Mouse (Mus musculus): ENCODE data around the gene Srl. TPM values are rescaled to one million over a fixed set of nuclear protein-coding genes. Genes with fewer than 3 reads are reported as not detected.
"Not testable (repeated sequence)": the region's sequence is repeated elsewhere in the genome, so short reads cannot be mapped to it uniquely, and the experiment has no call there.

Gene Srl
- 16.1 and 16.3 TPM in 2 replicates for total RNA-seq (2014; fragmentation: Nextera tagmentation)
- 8.2 and 29.9 TPM in 2 replicates for total RNA-seq (2017)

- peak; percentile 94 for ATAC-seq (replicated peaks; ENCODE audit: poor library complexity, severe bottlenecking)
These were observed at the start of gene Srl for GRCm38 (mm10) chr16:4541501-4542198. Gene Srl, minus strand, starts transcription at chr16:4541816.

GRCm38 (mm10) chr16:4590236-4590635 is 48.6 kb upstream of the Srl start:
- no peak for ATAC-seq (replicated peaks; ENCODE audit: poor library complexity, severe bottlenecking)

- ATAC-seq (replicated peaks; ENCODE audit: poor library complexity, severe bottlenecking): no peak
These were observed 46.0 kb upstream of the Srl start for GRCm38 (mm10) chr16:4587516-4588210.

DNA sequence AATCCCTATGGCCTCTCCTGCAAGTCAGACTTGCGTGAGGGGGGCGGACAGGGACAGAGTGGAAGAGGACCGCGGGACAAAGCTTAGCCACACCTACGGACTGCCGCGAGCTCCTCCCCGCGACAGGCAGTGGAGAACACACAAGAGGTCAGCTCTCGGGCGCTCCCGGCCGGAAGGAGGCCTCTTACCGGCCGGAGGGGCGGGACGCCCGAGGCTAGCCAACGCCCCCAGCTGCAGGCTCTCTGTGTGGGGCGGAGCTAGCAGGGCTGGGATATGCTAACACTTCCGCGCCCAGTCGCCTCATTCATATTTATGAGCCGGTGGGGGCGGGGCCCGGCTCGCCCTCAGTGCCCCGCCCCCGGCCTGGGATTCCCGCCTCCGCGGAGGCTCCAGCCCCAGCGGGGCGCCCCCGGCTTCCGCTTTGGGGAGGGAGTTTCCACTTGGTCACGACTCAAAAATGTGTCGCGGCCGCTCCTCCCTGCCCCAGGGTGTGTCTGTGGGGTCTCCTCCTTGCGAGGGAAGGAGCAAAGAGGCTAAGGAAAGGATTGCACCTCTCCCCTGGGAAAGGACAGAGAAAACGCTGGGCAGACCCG is 45.0 kb upstream of the Srl start:
- peak; percentile 95 for ATAC-seq (replicated peaks; ENCODE audit: poor library complexity, severe bottlenecking)

- peak; percentile 2; the same call in 1 of the 2 replicates for ATAC-seq (replicated peaks; ENCODE audit: poor library complexity, severe bottlenecking)
These were observed 44.3 kb upstream of the Srl start for GRCm38 (mm10) chr16:4585642-4586530.

GRCm38 (mm10) chr16:4584438-4584837 is 42.8 kb upstream of the Srl start:
- no peak for ATAC-seq (replicated peaks; ENCODE audit: poor library complexity, severe bottlenecking)

DNA sequence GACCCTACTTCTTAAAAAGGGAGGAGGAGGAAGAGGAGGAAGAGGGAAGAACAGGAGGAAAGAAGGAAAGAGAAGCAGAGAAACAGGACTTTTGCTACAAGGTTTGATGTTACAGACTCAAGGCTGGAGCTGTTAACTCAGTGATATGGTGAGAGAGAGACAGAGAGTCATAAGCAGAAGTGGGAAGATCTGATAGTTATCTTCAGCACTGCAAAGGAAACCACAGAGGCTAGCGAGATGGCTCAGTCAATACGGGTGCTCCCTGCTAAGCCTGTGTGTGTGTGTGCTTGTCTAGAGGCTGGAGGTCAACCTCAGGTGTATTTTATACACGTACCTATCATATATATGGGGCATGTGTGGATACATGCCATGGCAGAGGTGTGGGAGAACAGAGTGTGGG is 42.2 kb upstream of the Srl start:
- ATAC-seq (replicated peaks; ENCODE audit: poor library complexity, severe bottlenecking): peak; percentile 40

DNA sequence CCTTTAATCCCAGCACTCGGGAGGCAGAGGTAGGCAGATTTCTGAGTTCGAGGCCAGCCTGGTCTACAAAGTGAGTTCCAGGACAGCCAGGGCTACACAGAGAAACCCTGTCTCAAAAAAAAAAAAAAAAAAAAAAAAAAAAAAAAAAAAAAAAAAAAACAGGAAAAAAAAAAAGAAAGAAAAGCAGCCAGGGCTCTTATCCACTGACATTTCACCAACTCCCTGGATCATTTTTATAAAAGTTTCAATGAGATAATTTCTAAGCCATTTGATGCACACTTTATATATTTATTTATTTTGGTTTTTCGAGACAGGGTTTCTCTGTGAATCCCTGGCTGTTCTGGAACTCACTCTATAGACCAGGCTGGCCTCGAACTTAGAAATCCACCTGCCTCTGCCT is 39.6 kb upstream of the Srl start:
- ATAC-seq (replicated peaks; ENCODE audit: poor library complexity, severe bottlenecking): not testable (repeated sequence)

GRCm38 (mm10) chr16:4578630-4579029 is 37.0 kb upstream of the Srl start:
- ATAC-seq (replicated peaks; ENCODE audit: poor library complexity, severe bottlenecking): peak; percentile 56

DNA sequence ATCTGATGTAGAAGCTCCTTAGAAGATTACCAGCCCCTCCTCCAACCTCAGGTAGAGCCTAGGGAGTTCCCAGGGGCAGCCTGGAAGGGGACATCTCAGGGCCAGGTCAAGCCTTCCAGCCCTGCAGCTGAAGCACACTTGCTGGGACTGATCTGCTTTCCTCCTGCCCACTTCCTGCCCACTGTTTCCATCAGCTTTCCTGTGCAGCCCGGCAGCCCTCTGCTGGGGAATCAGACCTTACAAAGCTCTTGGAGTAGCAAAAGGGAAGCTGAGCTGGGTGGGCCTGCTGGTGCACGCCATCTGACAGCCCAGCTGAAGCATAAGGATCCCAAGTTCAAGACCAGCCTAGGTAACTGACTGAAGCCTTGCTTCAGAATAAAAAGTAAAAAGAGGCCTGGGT is 35.3 kb upstream of the Srl start:
- peak; percentile 89 for ATAC-seq (replicated peaks; ENCODE audit: poor library complexity, severe bottlenecking)

GRCm38 (mm10) chr16:4576038-4576437 is 34.4 kb upstream of the Srl start:
- ATAC-seq (replicated peaks; ENCODE audit: poor library complexity, severe bottlenecking): no peak

GRCm38 (mm10) chr16:4570737-4571136 is 29.1 kb upstream of the Srl start:
- no peak for ATAC-seq (replicated peaks; ENCODE audit: poor library complexity, severe bottlenecking)

- ATAC-seq (replicated peaks; ENCODE audit: poor library complexity, severe bottlenecking): peak; percentile 73
These were observed 26.3 kb upstream of the Srl start for GRCm38 (mm10) chr16:4567912-4568311.

DNA sequence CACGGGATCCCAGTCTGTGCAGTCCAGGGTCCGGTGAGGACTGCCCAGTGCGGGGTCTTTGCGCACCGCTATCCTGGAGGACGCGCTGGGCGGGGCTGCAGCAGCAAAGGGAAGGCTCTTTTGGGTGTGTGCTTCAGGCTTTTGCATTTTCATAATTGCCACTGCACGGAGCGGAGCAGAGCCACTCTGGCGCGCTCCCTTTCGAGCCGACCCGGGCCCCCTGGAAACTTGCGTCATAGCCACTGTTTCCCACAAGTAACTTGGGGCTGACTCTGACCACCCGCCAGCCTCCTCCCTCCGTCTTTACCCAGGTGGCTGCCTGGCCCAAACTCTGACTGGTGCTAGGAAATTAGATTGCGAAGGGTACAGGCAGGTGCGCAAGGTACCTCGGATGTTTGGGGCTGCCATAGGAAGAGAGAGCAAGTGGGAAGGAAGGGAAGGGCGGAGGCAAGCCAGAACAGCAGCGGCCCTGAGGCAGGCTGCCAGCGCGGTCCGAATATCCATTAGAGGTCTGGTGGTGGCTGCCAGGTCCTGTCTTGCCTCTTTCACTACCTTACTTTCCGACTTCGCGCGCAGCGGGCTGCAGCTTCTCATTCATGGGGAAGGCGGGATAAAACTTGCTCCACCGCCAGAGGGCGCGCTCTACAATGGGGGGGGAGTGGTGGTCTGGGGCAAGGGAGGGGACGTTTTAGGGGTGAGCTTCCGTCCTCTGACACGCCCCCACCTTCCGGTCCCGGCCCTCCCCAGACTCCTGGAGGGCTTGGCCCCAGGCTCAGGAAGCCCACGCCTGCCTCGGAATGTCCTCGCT is 18.7 kb upstream of the Srl start:
- ATAC-seq (replicated peaks; ENCODE audit: poor library complexity, severe bottlenecking): peak; percentile 41

DNA sequence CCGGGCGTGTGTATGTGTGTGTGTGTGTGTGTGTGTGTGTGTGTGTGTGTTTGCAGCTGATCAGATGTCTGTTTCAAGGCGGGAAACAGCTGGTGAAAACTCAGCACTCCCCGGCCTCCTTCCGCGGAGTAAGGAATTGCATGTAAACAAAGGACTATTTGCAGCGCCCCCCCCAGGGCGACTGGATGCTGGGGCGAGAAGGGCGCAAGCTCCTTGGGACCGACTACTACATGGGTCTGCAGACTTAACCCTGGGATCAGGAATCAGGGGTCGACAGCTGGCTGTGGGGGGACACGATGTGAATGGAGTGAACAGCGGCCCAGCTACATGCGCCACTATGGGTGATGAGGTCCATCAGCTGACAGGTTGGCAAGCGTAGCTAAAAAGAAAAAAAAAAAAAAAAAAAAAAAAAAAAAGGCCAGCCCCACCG is 18.1 kb upstream of the Srl start, which contains the start of gene Tfap4:
TSS of gene Tfap4 (minus strand) at position 140 of the 430 bp plus-strand sequence.
- ATAC-seq (replicated peaks; ENCODE audit: poor library complexity, severe bottlenecking): peak; percentile 35

DNA sequence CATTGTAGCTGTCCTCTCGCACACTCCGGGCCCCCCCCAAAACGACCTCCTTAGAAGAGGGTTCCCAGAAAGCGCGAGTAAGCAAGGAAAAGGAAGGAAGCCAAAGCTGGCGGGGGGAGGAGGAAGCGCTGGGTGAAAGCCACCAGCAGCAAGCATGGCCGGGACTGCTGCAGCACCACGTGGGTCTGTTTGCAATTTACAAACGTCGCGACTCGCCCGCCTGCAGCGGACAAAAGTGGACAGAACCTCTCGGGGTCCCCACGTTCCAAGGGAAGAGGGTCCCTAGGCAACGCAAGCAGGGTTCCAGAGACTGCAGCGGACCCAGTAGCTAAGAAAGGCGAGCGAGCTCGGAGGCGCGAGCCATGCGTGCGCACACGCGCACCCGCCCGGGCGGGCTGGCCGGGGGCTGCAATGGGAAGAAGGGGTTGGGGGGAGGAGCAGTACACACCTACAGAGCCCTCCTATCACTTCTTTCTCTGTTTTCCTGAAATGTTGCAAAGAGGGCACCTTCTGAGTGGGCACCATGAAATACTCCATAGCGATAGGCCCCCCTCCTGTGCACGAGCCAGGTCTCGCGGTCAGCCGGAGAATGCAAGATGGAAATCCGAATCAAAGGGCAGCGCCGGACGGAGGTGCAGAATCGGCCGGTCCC is 17.5 kb upstream of the Srl start:
- peak; percentile 15 for ATAC-seq (replicated peaks; ENCODE audit: poor library complexity, severe bottlenecking)

DNA sequence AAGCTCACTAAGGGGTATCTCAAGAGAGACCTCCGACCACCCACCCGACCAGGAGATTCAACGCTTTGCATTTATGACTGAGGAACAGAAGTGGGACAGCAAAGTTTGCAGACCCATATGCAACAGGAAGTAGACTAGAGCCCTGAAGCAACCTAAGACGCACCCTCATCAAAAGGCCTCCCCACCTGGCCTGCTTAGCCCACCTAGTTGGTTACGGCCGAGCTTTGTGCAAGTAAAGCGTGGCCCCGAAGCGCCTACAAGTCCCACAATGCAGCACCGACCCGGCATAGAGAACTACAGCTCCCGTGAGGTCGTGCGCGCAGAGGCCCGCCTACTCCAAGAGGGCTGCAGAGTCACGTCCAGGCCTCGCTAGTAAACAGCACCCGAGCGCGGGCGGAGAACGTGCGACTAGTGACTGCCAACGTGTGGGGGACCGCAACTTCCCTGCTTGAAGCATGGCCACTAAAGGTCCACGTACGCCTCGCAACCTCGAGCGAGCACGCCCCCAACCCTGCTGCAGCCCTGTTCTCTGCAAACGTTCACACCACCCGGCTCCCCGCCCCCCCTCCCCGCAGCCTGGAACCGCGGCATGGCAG is 16.9 kb upstream of the Srl start:
- ATAC-seq (replicated peaks; ENCODE audit: poor library complexity, severe bottlenecking): peak; percentile 68

DNA sequence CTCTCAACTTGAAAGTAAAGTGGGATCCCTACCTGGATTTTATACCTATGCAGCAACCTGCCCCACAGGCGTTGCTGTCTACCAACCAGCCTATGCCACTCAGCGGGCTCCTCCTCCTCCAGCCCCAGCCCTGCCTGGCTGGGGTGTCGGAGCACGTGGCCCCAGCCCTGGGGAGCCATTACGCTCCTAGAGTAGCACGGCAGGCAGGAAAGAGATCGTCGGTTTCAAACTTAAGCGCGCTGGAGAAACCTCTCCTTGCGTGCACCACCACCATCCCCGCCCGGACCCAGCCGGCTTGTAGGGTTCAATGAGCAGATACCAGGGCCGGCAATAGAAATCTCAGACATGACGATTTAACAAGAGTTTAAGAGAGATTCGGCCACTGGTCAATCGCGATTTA is 16.3 kb upstream of the Srl start:
- peak; percentile 34 for ATAC-seq (replicated peaks; ENCODE audit: poor library complexity, severe bottlenecking)

- ATAC-seq (replicated peaks; ENCODE audit: poor library complexity, severe bottlenecking): no peak
These were observed 15.5 kb upstream of the Srl start for GRCm38 (mm10) chr16:4557085-4557484.
